Mouse (Mus musculus): ENCODE measurements around the gene Gpat2.

GRCm38 (mm10) chr2:127383881-127384280, 41.1 kb upstream of the Gpat2 start:
- no peak for TF ChIP-seq CTCF (IDR thresholded peaks at IDR 0.05; ENCODE audit: borderline replicate concordance, control insufficient read depth, extremely low read depth, insufficient read depth, low read length, poor library complexity)
- no peak for TF ChIP-seq POLR2A (IDR thresholded peaks at IDR 0.05; ENCODE audit: control insufficient read depth, extremely low read depth, insufficient read depth, low read length, poor library complexity)

Measured in thymus, adult 2 months (tissue).